Mouse (Mus musculus) thymus, postnatal 36 days (tissue): ENCODE measurements around the gene Tpx2.

Source experiments
- DNase-seq, 2 experiments: peaks; one replicate each; pipeline ENCODE4 v3.0.0; 2022; ENCODE audit warnings: mixed read lengths in 2 of 2

The Tpx2 gene

DNA sequence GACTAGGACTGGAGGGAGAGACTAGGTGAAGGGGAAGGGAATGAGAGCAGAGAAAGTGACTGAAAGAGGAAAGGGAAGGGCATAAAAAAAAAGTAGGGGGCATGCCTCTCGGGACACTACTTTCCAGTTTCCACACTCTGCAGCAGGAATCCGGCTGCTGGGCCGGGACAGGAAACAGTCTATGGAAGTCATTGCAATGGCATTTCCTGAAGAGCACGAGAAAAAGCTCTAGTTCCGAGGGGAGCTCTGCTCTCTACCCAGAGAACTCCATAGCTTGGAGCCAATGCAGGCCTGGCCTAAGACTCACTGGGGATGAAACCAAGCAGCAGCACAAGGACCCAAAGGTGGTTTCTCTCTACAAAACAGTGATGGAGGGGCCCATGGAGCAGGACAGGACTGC, 26.7 kb upstream of the Tpx2 start:
- DNase-seq, result no peak

- DNase-seq, result no peak
Measured at GRCm38 (mm10) chr2:152821566-152821965, 26.2 kb upstream of the Tpx2 start.

- DNase-seq, result no peak
Measured at GRCm38 (mm10) chr2:152823770-152824169, 24.0 kb upstream of the Tpx2 start.

DNA sequence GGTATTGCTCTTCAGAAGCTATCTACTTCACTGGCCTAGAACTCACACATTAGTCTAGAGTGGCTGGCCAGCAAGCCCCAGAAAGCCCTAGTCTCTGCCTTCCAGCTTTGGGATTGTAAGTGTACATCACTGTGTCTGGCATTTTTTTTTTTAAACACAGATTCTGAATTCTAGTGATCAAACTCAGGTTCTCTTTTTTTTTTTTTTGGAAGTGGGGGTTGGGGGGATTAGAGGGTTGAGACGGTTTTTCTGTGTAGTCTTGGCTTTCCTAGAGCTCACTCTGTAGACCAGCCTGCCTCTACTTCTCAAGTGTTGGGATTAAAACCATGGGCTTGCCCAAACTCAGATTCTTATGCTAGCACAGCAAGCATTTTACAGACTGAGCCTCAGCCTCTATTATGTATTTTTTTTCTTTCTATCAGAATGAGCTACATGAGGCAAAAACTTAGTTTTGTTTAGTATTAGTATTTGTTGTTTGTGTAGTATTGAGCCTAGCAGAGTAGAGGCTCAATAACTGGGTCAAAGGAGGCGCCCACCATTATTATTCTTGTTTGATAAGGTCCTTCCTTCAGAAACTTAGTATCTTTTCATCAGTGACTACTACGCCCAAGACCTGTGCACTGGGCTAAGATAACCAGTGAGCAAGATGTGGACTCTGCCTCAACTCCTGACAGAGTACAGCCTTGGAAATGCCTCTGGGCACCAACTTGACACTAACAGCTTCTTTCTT, 23.2 kb upstream of the Tpx2 start:
- no peak for DNase-seq

GRCm38 (mm10) chr2:152825168-152825697, 22.5 kb upstream of the Tpx2 start:
- DNase-seq, result no peak

- no peak for DNase-seq
Measured at GRCm38 (mm10) chr2:152825713-152826112, 22.1 kb upstream of the Tpx2 start.

GRCm38 (mm10) chr2:152826481-152826880, 21.3 kb upstream of the Tpx2 start:
- no peak for DNase-seq

GRCm38 (mm10) chr2:152827321-152828010, 20.3 kb upstream of the Tpx2 start:
- no peak for DNase-seq

DNA sequence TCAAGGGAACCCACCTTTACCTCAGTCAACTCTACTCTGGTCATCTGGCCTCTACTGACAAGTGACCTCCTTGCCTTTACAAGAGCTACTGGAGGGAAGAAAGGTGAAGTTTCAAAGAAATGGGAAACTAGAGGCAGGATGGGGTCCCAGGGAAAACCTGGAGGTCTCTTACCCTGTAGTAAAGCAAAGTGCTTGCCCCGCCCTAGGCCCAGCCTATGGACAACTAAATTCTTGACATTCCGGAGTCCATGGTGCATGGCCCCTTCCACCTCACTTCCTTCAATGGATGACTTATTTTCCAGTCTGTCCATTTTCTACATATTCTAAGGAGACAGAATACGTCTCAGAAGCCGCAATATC, 19.8 kb upstream of the Tpx2 start:
- DNase-seq, result no peak

- DNase-seq, result no peak
Measured at GRCm38 (mm10) chr2:152828532-152828931, 19.2 kb upstream of the Tpx2 start.

DNA sequence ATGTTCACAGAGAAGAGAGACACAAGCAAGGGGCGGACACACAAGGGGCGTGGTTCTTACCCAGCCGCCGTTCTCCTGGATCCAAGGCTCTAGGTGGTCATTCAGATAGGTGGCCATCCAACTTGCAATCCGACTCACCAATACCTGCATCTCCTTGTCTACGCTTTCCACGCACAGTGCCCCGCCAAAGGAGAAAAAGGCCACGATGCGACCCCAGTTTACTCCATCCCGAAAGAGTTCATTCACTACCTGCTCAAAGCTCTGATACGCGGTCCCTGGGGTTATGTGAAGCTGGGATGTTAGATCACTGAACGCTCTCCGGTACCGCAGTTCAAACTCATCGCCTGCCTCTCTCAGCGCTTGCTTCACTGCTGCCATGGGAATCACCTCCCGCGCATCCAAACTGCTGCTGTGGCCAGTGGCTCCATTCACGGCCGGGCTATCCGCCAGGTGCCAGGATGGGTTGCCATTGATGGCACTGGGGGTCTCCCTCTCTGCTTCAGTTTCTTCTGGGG, 18.3 kb upstream of the Tpx2 start:
- peak in 1 of 2 experiments; percentile 65 for DNase-seq

- peak; percentile 89 to 92 for DNase-seq
Measured at GRCm38 (mm10) chr2:152830021-152830921, 17.5 kb upstream of the Tpx2 start.

DNA sequence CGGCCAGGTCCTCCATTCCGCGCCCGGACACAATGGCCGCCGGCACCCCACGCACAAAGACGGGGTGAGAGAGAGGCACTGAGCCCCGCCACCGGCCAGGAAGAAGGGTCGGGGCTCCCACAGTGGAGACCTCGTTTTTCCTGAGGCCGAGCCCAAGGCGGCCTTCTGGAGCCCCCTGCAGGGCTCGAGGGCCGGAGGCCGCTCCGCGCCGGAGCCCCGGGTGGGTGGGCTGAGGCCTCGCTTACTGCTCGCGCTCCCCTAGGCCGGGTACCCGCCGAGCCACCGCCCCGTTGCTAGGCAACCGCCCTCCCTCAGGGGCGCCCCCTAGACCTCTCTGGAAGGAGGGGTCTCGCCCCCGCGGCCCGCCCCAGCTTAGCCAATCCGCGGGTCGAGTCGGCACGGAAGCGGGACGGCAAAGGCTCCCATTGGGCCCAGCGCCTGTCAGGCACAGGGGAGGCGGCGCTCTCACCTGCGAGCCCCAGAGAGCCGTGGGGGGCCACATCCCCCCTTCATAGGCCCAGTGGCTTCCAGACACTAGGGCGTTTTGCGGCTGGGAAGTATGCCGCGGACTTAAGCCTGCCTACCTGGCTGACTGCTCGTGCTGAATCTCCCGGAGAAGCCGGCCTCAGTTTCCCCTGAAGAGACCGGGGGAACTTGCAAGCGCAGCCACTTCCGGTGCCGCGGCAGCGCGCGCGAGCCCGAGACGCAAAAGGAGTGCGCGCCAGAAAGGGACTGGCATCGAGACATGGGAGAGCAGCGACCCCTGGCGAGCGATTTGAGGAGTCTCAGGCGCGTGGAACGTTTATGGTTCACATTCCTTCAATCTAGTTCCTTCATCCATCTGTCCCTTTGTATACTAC, 16.5 kb upstream of the Tpx2 start, which contains the start of gene Bcl2l1:
Gene Bcl2l1, minus strand, starts transcription at position 710 of the 860 bp plus-strand sequence.
- peak; percentile 100 for DNase-seq

GRCm38 (mm10) chr2:152839256-152839655, 8.5 kb upstream of the Tpx2 start:
- no peak for DNase-seq

GRCm38 (mm10) chr2:152842741-152843140, 5.0 kb upstream of the Tpx2 start:
- no peak for DNase-seq

- DNase-seq, result no peak
Measured at GRCm38 (mm10) chr2:152847057-152847814, 528 bp upstream of the Tpx2 start.

GRCm38 (mm10) chr2:152848466-152848865, 702 bp downstream of the Tpx2 start:
- no peak for DNase-seq

GRCm38 (mm10) chr2:152859501-152859900, 11.7 kb downstream of the Tpx2 start:
- DNase-seq, result no peak

DNA sequence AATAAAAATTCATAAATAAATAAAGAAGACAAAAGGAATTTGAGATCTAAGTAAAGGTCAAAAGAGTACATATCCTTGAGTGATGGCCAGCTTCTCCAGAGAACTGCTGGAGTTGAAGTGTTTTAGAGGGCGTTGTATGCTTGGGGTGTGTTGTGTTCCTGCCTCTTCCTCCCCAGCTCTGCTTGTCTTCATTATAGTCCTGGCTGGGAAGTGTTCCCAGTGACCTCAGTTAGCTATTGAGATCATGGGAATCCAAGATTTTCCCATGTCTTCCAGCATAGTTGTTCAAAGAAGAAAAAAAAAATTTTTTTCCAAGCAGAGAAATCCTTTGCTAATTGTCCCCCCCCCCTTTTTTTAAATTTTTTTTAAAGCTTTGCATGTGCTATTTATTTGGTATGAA, 14.1 kb downstream of the Tpx2 start:
- no peak for DNase-seq

- DNase-seq, result no peak
Measured at GRCm38 (mm10) chr2:152862638-152863037, 14.9 kb downstream of the Tpx2 start.

GRCm38 (mm10) chr2:152863346-152863745, 15.6 kb downstream of the Tpx2 start:
- no peak for DNase-seq
